Mouse (Mus musculus) MEL (cell line): ENCODE data around the gene Tank. TPM values are rescaled to one million over a fixed set of nuclear protein-coding genes. Genes with fewer than 3 reads are reported as not detected.

Experiments
- DNase-seq: peaks from one replicate; pipeline ENCODE4 v3.0.0; 2011; ENCODE audit warnings: low read depth, low spot score
- H3K27ac ChIP-seq: 2 replicates; pipeline ENCODE4 v1.5.1; 2012; ENCODE audit warnings: low read depth, mild to moderate bottlenecking, control low read depth, low read length, moderate library complexity; ENCODE audit not compliant: control insufficient read depth
- H3K27me3 ChIP-seq, 2 experiments: fragments of 150-350 bp in 1 of 2; sonication (generic) in 1 of 2; 2 replicates each; pipeline ENCODE4 v1.6.1; 2012; ENCODE audit warnings: low read length in 2 of 2, mild to moderate bottlenecking in 2 of 2, improper control_type of control experiment in 1 of 2, moderate library complexity in 1 of 2; ENCODE audit not compliant: insufficient read depth in 2 of 2, control insufficient read depth in 1 of 2
- H3K36me3 ChIP-seq, 2 experiments: 2 replicates each; pipeline ENCODE4 v1.6.1; 2012 to 2014; ENCODE audit warnings: low read length in 2 of 2, improper control_type of control experiment in 1 of 2, inconsistent platforms in 1 of 2, mild to moderate bottlenecking in 1 of 2; ENCODE audit not compliant: insufficient read depth in 2 of 2, control insufficient read depth in 1 of 2
- H3K4me1 ChIP-seq, 2 experiments: fragments of 150-350 bp in 1 of 2; sonication (generic) in 1 of 2; 2 replicates each; pipeline ENCODE4 v1.6.1; 2012; ENCODE audit warnings: low read length in 2 of 2, improper control_type of control experiment in 1 of 2, mild to moderate bottlenecking in 1 of 2; ENCODE audit not compliant: insufficient read depth in 2 of 2, control insufficient read depth in 1 of 2
- H3K4me3 ChIP-seq, 2 experiments: fragments of 150-350 bp in 1 of 2; sonication (generic) in 1 of 2; 2 replicates each; pipeline ENCODE4 v1.5.1; 2012; ENCODE audit warnings: low read depth in 2 of 2, low read length in 2 of 2, mild to moderate bottlenecking in 2 of 2, moderate library complexity in 2 of 2, control low read depth in 1 of 2, improper control_type of control experiment in 1 of 2; ENCODE audit not compliant: control insufficient read depth in 1 of 2, insufficient read depth in 1 of 2
- H3K79me2 ChIP-seq: 2 replicates; pipeline ENCODE4 v1.6.1; 2012; ENCODE audit warnings: mild to moderate bottlenecking, low read length, moderate library complexity; ENCODE audit not compliant: control insufficient read depth, poor library complexity, insufficient read depth
- H3K9ac ChIP-seq: 2 replicates; pipeline ENCODE4 v1.6.1; 2012; ENCODE audit warnings: low read depth, mild to moderate bottlenecking, control low read depth, low read length, moderate library complexity; ENCODE audit not compliant: control insufficient read depth, poor library complexity, severe bottlenecking
- H3K9me3 ChIP-seq: fragments of 150-350 bp; sonication (generic); replicated peaks from 2 replicates; pipeline ENCODE4 v1.6.1; 2012; ENCODE audit warnings: mild to moderate bottlenecking, low read length, improper control_type of control experiment, moderate library complexity; ENCODE audit not compliant: insufficient read depth
- CHD2 ChIP-seq: IDR thresholded peaks from 2 replicates; pipeline ENCODE4 v1.6.1; 2011; ENCODE audit warnings: low read length, improper control_type of control experiment
- CTCF ChIP-seq, 3 experiments: IDR thresholded peaks in 2 of 3; conservative IDR thresholded peaks in 1 of 3; 2 replicates each; pipeline ENCODE4 v1.5.1; 2011 to 2012; ENCODE audit warnings: low read length in 3 of 3, low read depth in 2 of 3, mild to moderate bottlenecking in 2 of 3, improper control_type of control experiment in 1 of 3, inconsistent platforms in 1 of 3, mixed read lengths in 1 of 3, moderate library complexity in 1 of 3; ENCODE audit not compliant: control insufficient read depth in 1 of 3, insufficient read depth in 1 of 3, poor library complexity in 1 of 3, severe bottlenecking in 1 of 3
- E2F4 ChIP-seq: IDR thresholded peaks from 2 replicates; pipeline ENCODE4 v1.6.1; 2011; ENCODE audit warnings: low read depth, low read length, improper control_type of control experiment, borderline replicate concordance
- ETS1 ChIP-seq: IDR thresholded peaks from 2 replicates; pipeline ENCODE4 v1.6.1; 2012; ENCODE audit warnings: low read depth, mild to moderate bottlenecking, inconsistent platforms, low read length, improper control_type of control experiment, moderate library complexity
- GABPA ChIP-seq: IDR thresholded peaks from 2 replicates; pipeline ENCODE4 v1.6.1; 2012; ENCODE audit warnings: low read depth, mild to moderate bottlenecking, inconsistent platforms, low read length, improper control_type of control experiment, moderate library complexity
- JUND ChIP-seq: IDR thresholded peaks from 2 replicates; pipeline ENCODE4 v1.6.1; 2011; ENCODE audit warnings: low read depth, mild to moderate bottlenecking, improper control_type of control experiment, low read length
- MAFK ChIP-seq: IDR thresholded peaks from 2 replicates; pipeline ENCODE4 v1.6.1; 2011; ENCODE audit warnings: low read depth, mild to moderate bottlenecking, low read length, improper control_type of control experiment, borderline replicate concordance
- MEF2A ChIP-seq: IDR thresholded peaks from 2 replicates; pipeline ENCODE4 v1.6.1; 2014; ENCODE audit warnings: low read depth, mild to moderate bottlenecking, inconsistent platforms, low read length, improper control_type of control experiment; ENCODE audit not compliant: poor library complexity, insufficient replicate concordance, severe bottlenecking; ENCODE audit errors: extremely low read depth
- NELFE ChIP-seq: IDR thresholded peaks from 2 replicates; pipeline ENCODE4 v1.6.1; 2011; ENCODE audit warnings: low read depth, low read length, improper control_type of control experiment
- NRF1 ChIP-seq: IDR thresholded peaks from 2 replicates; pipeline ENCODE4 v1.6.1; 2014; ENCODE audit warnings: low read depth, mild to moderate bottlenecking, inconsistent platforms, low read length, improper control_type of control experiment, moderate library complexity; ENCODE audit not compliant: poor library complexity, insufficient read depth, severe bottlenecking
- POLR2AphosphoS2 ChIP-seq: IDR thresholded peaks from 2 replicates; pipeline ENCODE4 v1.6.1; 2011; ENCODE audit warnings: low read length, improper control_type of control experiment
- POLR2AphosphoS5 ChIP-seq: IDR thresholded peaks from 2 replicates; pipeline ENCODE4 v1.6.1; 2012; ENCODE audit warnings: low read depth, borderline replicate concordance, mild to moderate bottlenecking, inconsistent platforms, low read length, moderate library complexity, mixed read lengths
- RAD21 ChIP-seq: IDR thresholded peaks from 2 replicates; pipeline ENCODE4 v1.6.1; 2011; ENCODE audit warnings: mild to moderate bottlenecking, low read depth, low read length, improper control_type of control experiment
- RCOR1 ChIP-seq: IDR thresholded peaks from 2 replicates; pipeline ENCODE4 v1.6.1; 2012; ENCODE audit warnings: low read depth, mild to moderate bottlenecking, inconsistent platforms, low read length, improper control_type of control experiment
- SIN3A ChIP-seq: IDR thresholded peaks from 2 replicates; pipeline ENCODE4 v1.6.1; 2012; ENCODE audit warnings: low read length, improper control_type of control experiment, inconsistent platforms
- TAL1 ChIP-seq: IDR thresholded peaks from 2 replicates; pipeline ENCODE4 v1.6.1; 2012; ENCODE audit warnings: mild to moderate bottlenecking, inconsistent platforms, low read length, moderate library complexity, mixed read lengths
- UBTF ChIP-seq: IDR thresholded peaks from 2 replicates; pipeline ENCODE4 v1.6.1; 2012; ENCODE audit warnings: low read depth, mild to moderate bottlenecking, inconsistent platforms, low read length, improper control_type of control experiment, moderate library complexity, borderline replicate concordance; ENCODE audit not compliant: insufficient read depth
- USF1 ChIP-seq: IDR thresholded peaks from 2 replicates; pipeline ENCODE4 v1.6.1; 2014; ENCODE audit warnings: low read depth, mild to moderate bottlenecking, inconsistent platforms, low read length, improper control_type of control experiment, moderate library complexity
- USF2 ChIP-seq, 2 experiments: IDR thresholded peaks; 2 replicates each; pipeline ENCODE4 v1.6.1; 2011 to 2012; ENCODE audit warnings: improper control_type of control experiment in 2 of 2, low read length in 2 of 2, borderline replicate concordance in 1 of 2, inconsistent platforms in 1 of 2, low read depth in 1 of 2, mild to moderate bottlenecking in 1 of 2; ENCODE audit not compliant: insufficient read depth in 1 of 2
- ZKSCAN1 ChIP-seq: IDR thresholded peaks from 2 replicates; pipeline ENCODE4 v1.6.1; 2012; ENCODE audit warnings: low read depth, mild to moderate bottlenecking, inconsistent platforms, low read length, improper control_type of control experiment, moderate library complexity
- polyA plus RNA-seq, 2 experiments: library from polyadenylated mRNA; stranded (reverse) in 1 of 2; unstranded in 1 of 2; fragments of >175 nt in 1 of 2; fragments of >200 nt in 1 of 2; gene quantifications; 2 replicates each; pipeline versions ENCODE4 v1.2.1 to v1.2.4; 2012; ENCODE audit warnings: low replicate concordance in 2 of 2, low read depth in 1 of 2; ENCODE audit not compliant: insufficient read length in 2 of 2, insufficient read depth in 1 of 2, missing spikeins in 1 of 2
- total RNA-seq: library from RNA; depleted of rRNA; stranded (reverse); fragments of 300-350 nt; gene quantifications from 2 replicates; pipeline ENCODE4 v1.2.3, GENCODE M21; 2012; rRNA removed

Tank gene
- total RNA-seq (25.4 and 27.0 TPM in 2 replicates), polyA plus RNA-seq (10 to 100 TPM; 27.4 to 96.7 TPM)

- no peak within 1 kb of the TSS for H3K27ac ChIP-seq
- no peak within 1 kb of the TSS for H3K4me3 ChIP-seq
- H3K9me3 ChIP-seq: no peaks in the 10 kb centered on the region
- H3K79me2 ChIP-seq: no peaks in the 10 kb centered on the region
- TF ChIP-seq MAFK (no peak), CTCF (IDR thresholded peaks at IDR 0.05 in 2 of 3, conservative IDR thresholded peaks at IDR 0.05 in 1 of 3; ENCODE audit: control insufficient read depth in 1 of 3, insufficient read depth in 1 of 3, low read depth in 2 of 3, low read length in 3 of 3, poor library complexity in 1 of 3, severe bottlenecking in 1 of 3) (no peak), JUND (no peak), USF1 (no peak), GABPA (no peak), SIN3A (no peak), NELFE (no peak), TAL1 (no peak), MEF2A (no peak), CHD2 (no peak), POLR2AphosphoS5 (no peak), RAD21 (no peak)
- peaks cover 0 to 6% of the 10 kb centered on the region in 2 experiments; a peak in 2 of 4 replicates for H3K36me3 ChIP-seq
- no peak within 1 kb of the TSS for H3K9ac ChIP-seq
- no peaks in the 10 kb centered on the region for H3K27me3 ChIP-seq
- DNase-seq: no peak
- H3K4me1 ChIP-seq: peaks cover 6 to 9% of the 10 kb centered on the region in 2 experiments; a peak in 3 of 4 replicates
Measured at GRCm38 (mm10) chr2:61578433-61578832, at the start of gene Tank. Gene Tank, plus strand, starts transcription at chr2:61578585.

- no peaks in the 10 kb centered on the region for H3K79me2 ChIP-seq
Measured at GRCm38 (mm10) chr2:61532326-61532725, 46.1 kb upstream of the Tank start.

More at GRCm38 (mm10) chr2:61532326-61532725, 46.1 kb upstream of the Tank start:
- H3K9me3 ChIP-seq: no peaks in the 10 kb centered on the region
- no peak overlapping the region for H3K27ac ChIP-seq
- no peaks in the 10 kb centered on the region; a peak in 1 of 4 replicates for H3K27me3 ChIP-seq
- no peak overlapping the region for H3K4me3 ChIP-seq
- H3K36me3 ChIP-seq: no peaks in the 10 kb centered on the region
- DNase-seq: no peak
- H3K9ac ChIP-seq: no peak overlapping the region
- no peaks in the 10 kb centered on the region for H3K4me1 ChIP-seq
- TF ChIP-seq ETS1 (no peak), RCOR1 (no peak), NRF1 (no peak), TAL1 (no peak), E2F4 (no peak), ZKSCAN1 (no peak), USF2 (IDR thresholded peaks at IDR 0.05; ENCODE audit: borderline replicate concordance in 1 of 2, insufficient read depth in 1 of 2, low read depth in 1 of 2, low read length in 2 of 2) (no peak), UBTF (no peak), POLR2AphosphoS2 (no peak), CHD2 (no peak)
